Mouse (Mus musculus) midbrain, embryonic 16.5 days (tissue): ENCODE data around the gene AC124502.3. TPM values are rescaled to one million over a fixed set of nuclear protein-coding genes. Genes with fewer than 3 reads are reported as not detected.

Source experiments
- ATAC-seq: fragments of 200-750 bp; cut with Nextera tagmentation; 2 replicates; pipeline ENCODE4 v1.8.0; 2017; ENCODE audit warnings: moderate TSS enrichment
- H3K27ac ChIP-seq: fragments of 300-500 bp; sonication (generic); 2 replicates; pipeline ENCODE4 v1.5.1; 2014; ENCODE audit warnings: mild to moderate bottlenecking, low read length, mixed read lengths
- H3K27me3 ChIP-seq: fragments of 300-500 bp; sonication (generic); 2 replicates; pipeline ENCODE4 v1.6.1; 2014; ENCODE audit warnings: low read depth, low read length, mixed read lengths; ENCODE audit not compliant: control insufficient read depth, insufficient read depth
- H3K36me3 ChIP-seq: fragments of 300-500 bp; sonication (generic); 2 replicates; pipeline ENCODE4 v1.6.1; 2014; ENCODE audit warnings: mild to moderate bottlenecking, low read length, moderate library complexity, mixed read lengths; ENCODE audit not compliant: control insufficient read depth, insufficient read depth
- H3K4me1 ChIP-seq: fragments of 300-500 bp; sonication (generic); 2 replicates; pipeline ENCODE4 v1.6.1; 2014; ENCODE audit warnings: mild to moderate bottlenecking, low read length, mixed read lengths; ENCODE audit not compliant: control insufficient read depth, insufficient read depth
- H3K4me2 ChIP-seq: fragments of 300-500 bp; sonication (generic); 2 replicates; pipeline ENCODE4 v1.6.1; 2014; ENCODE audit warnings: mild to moderate bottlenecking, low read length, mixed read lengths
- H3K4me3 ChIP-seq: fragments of 300-500 bp; sonication (generic); 2 replicates; pipeline ENCODE4 v1.5.1; 2014; ENCODE audit warnings: low read depth, mild to moderate bottlenecking, low read length, moderate library complexity, mixed read lengths
- H3K9ac ChIP-seq: fragments of 300-500 bp; sonication (generic); 2 replicates; pipeline ENCODE4 v1.6.1; 2014; ENCODE audit warnings: low read depth, low read length, mixed read lengths
- H3K9me3 ChIP-seq: fragments of 300-500 bp; sonication (generic); replicated peaks from 2 replicates; pipeline ENCODE4 v1.6.1; 2014; ENCODE audit warnings: mild to moderate bottlenecking, low read length, mixed read lengths; ENCODE audit not compliant: control insufficient read depth, poor library complexity, severe bottlenecking
- WGBS: fragments of 180-500 bp; shearing (Covaris S2); extraction: QIAGEN DNeasy Blood & Tissue Kit; methylation state at CpG from one replicate; pipeline ENCODE4 v1.1.7; 2014; 5-methylcytosine and 5-hydroxymethylcytosine counted together
- polyA plus RNA-seq: library from polyadenylated mRNA; unstranded; fragments of >200 nt; fragmentation: Nextera tagmentation; extraction: Ambion mirVana; gene quantifications from 2 replicates; pipeline ENCODE4 v1.2.1, GENCODE M21; 2015

AC124502.3 gene
- polyA plus RNA-seq, 1 experiment from 2014 or later: 2.9 TPM

DNA sequence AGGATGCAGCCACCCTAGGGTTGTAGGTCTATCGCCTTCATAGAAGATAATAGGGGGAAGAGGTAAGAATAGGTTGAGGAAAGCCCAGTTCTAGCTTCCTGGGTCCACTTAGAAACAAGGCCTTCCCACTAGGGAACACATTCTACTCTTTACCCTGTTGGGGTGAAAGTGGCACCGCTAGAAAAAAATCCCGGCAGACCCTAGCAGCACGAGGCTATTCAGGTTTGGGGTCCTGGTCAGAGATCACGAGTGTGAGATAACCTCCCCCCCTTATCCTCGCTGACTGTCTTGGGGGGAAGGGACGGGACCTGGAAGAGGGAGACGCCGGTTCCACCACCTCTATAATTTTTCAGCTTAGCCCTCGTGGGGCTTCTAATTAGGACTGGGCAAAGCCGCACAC lies 32.4 kb downstream of the AC124502.3 start:
- no peaks in the 10 kb centered on the region for H3K9me3 ChIP-seq
- 6% methylated on average over 11 of the region's 11 CpGs for WGBS
- peak overlapping the region; percentile 79 for H3K4me2 ChIP-seq
- peak overlapping the region; percentile 45 for H3K4me3 ChIP-seq
- no peak overlapping the region for H3K27ac ChIP-seq
- peak overlapping the region; percentile 53 for H3K9ac ChIP-seq
- H3K27me3 ChIP-seq: peaks cover 33% of the 10 kb centered on the region
- ATAC-seq: no peak
- no peaks in the 10 kb centered on the region for H3K36me3 ChIP-seq
- H3K4me1 ChIP-seq: peaks cover 16% of the 10 kb centered on the region

DNA sequence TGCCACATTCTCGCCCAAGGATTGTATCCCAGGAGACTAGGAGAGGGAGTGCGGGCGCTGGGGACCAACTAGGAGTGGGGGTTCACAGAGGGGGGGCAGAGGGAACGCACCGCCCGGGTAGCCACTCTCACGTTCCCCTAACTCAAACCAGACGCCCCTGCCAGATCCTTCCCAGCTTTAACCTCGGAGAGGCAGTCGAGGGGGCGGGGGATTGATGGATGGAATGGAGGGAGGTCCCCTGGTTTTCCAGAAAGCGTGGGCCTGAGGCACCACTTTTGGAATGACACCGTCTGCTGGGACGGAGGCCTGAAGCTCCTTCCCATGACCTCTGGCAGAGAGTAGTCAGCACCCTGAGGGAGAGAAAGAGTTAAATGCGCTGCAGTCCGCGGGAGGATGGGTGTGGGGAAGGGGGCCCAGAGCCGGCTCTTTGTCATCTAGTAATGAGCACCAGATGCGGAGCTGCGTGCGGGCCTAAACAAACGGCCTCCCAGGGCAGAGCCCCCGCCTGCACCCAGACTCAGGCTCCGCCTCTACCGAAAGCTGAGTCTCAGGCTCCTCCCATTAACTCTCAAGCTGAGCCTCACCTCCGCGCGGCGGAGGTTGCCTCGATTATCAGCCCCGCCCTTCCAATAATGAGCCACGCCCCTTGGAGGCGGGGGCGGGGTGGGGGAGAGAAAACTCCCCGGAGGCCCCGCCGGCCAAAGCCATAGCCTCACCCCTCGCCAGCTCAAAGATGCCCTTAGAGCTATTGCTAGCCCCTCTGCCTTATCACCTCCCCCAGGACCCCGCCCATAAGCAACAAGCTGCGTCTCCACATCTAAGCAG lies 33.1 kb downstream of the AC124502.3 start:
- Histone ChIP-seq H3K4me1 (peaks cover 16% of the 10 kb centered on the region), H3K9me3 (no peaks in the 10 kb centered on the region), H3K4me2 (peak overlapping the region; percentile 79), H3K27ac (no peak overlapping the region), H3K9ac (peak overlapping the region; percentile 53), H3K27me3 (peaks cover 32% of the 10 kb centered on the region), H3K36me3 (no peaks in the 10 kb centered on the region), H3K4me3 (peak overlapping the region; percentile 45)
- peak; percentile 75 for ATAC-seq
- under 1% methylated on average over 37 of the region's 40 CpGs for WGBS

DNA sequence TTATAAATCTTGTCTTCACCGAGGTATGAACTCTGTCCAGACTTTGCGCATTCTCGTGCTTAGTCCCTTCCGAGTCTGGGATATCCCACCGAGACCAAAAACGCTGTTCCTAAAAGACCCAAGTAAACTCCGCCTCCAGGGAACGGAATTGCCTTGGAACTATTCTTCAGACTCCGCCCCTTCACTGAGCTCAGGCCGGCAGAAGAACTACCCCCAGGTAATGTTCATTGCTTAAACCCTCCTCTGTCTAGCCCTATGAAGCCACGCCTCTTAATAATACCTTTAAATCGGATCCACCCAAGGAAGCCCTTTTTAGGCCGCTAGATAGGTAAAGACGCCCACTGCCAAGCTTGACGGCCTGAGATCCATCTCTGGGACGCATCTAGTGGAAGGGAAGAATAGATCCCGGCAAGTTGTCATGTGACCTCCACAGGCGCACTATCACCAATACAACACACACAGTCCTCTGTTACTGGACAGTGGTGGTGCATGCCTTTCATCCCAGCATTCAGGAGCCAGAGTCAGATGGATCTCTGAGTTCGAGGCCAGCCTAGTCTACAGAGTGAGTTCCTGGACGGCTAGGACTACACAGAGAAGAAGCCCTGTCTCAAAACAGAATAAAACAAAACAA lies 33.8 kb downstream of the AC124502.3 start:
- peak overlapping the region; percentile 45 for H3K4me3 ChIP-seq
- H3K36me3 ChIP-seq: no peaks in the 10 kb centered on the region
- ATAC-seq: peak; percentile 9; the same call in 1 of the 2 replicates
- H3K4me1 ChIP-seq: peaks cover 16% of the 10 kb centered on the region
- no peak overlapping the region for H3K27ac ChIP-seq
- peaks cover 27% of the 10 kb centered on the region for H3K27me3 ChIP-seq
- peak overlapping the region; percentile 79 for H3K4me2 ChIP-seq
- H3K9ac ChIP-seq: peak overlapping the region; percentile 53
- H3K9me3 ChIP-seq: no peaks in the 10 kb centered on the region
- 3% methylated on average over 20 of the region's 20 CpGs for WGBS

DNA sequence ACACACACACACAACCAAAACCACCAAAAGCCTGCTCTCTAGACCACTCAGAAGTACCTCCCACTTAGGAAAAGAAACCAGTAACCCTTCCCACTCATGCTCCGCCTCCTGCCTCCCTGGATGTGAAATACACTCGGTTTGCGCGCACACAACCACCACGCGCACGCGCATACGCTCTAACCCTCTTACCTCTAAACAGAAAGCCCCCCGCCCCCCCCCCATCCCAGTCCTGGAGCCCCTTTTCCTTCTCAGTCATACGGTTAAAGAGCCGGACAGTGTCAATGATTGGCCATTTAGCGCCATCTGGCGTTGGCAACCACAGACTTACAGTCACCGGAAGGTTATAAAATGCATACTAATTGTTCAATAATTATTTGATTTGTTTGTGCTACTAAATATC lies 34.3 kb downstream of the AC124502.3 start:
- Histone ChIP-seq H3K27ac (no peak overlapping the region), H3K9ac (peak overlapping the region; percentile 34; the same call in 1 of the 2 replicates), H3K4me3 (peak overlapping the region; percentile 45; the same call in 1 of the 2 replicates), H3K9me3 (no peaks in the 10 kb centered on the region), H3K4me2 (peak overlapping the region; percentile 79), H3K36me3 (no peaks in the 10 kb centered on the region), H3K4me1 (peaks cover 12% of the 10 kb centered on the region), H3K27me3 (peaks cover 27% of the 10 kb centered on the region)
- under 1% methylated on average over 15 of the region's 15 CpGs for WGBS
- ATAC-seq: no peak

DNA sequence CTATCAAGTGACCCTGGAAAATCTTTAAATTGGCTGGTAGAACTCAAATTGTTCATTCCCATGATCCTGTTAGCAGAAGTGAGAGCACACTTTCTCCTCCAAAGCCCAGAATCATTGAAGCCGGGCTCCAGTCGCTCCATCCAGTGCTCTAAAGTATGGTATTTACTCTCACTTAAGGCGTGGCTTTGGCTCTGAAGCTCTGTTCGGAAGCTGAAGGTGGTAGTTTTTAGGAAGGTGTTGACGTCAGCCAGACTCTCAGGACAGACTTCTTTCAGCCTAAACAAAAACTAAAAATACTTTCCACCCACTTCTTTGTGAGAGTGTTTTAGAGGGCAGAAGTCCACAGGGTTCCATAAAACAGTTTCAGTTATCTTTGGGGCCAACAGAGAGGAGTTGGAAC lies 34.8 kb downstream of the AC124502.3 start:
- Histone ChIP-seq H3K4me1 (peaks cover 8% of the 10 kb centered on the region), H3K9me3 (no peaks in the 10 kb centered on the region), H3K9ac (no peak overlapping the region), H3K27me3 (peaks cover 25% of the 10 kb centered on the region), H3K4me2 (no peak overlapping the region), H3K4me3 (no peak overlapping the region), H3K36me3 (no peaks in the 10 kb centered on the region), H3K27ac (no peak overlapping the region)
- WGBS: 44% methylated on average over 5 of the region's 5 CpGs
- ATAC-seq: no peak

DNA sequence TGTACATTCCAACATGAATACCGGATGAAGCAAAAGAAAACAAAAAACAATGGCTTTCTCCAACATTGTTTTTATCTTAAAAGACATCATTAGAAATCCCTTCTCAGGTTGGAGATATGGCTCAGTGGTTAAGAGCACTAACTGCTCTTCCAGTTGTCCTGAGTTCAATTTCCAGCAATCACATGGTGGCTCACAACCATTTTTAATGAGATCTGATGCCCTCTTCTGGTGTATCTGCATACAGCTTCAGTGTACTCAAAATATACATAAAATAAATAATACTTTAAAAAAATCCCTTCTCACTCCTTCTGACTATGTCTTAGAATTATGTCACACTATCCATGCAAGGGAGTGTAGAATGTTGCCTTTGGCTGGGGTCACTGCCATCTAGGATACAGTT lies 40.6 kb downstream of the AC124502.3 start:
- Histone ChIP-seq H3K9ac (no peak overlapping the region), H3K4me3 (no peak overlapping the region), H3K27ac (no peak overlapping the region), H3K36me3 (peaks cover 5% of the 10 kb centered on the region; the same call in 1 of the 2 replicates), H3K9me3 (no peaks in the 10 kb centered on the region), H3K4me2 (no peak overlapping the region), H3K27me3 (peaks cover 44% of the 10 kb centered on the region), H3K4me1 (no peaks in the 10 kb centered on the region)
- no peak for ATAC-seq
- WGBS: 96% methylated on average over 1 of the region's 1 CpGs

- Histone ChIP-seq H3K9ac (no peak overlapping the region), H3K27me3 (peaks cover 47% of the 10 kb centered on the region), H3K36me3 (peaks cover 5% of the 10 kb centered on the region; the same call in 1 of the 2 replicates), H3K9me3 (no peaks in the 10 kb centered on the region), H3K4me3 (no peak overlapping the region), H3K4me1 (peaks cover 3% of the 10 kb centered on the region; the same call in 1 of the 2 replicates), H3K4me2 (no peak overlapping the region), H3K27ac (no peak overlapping the region)
- 68% methylated on average over 18 of the region's 18 CpGs for WGBS
- no peak for ATAC-seq
Observed at GRCm38 (mm10) chr19:5082005-5082404, 43.3 kb downstream of the AC124502.3 start.

DNA sequence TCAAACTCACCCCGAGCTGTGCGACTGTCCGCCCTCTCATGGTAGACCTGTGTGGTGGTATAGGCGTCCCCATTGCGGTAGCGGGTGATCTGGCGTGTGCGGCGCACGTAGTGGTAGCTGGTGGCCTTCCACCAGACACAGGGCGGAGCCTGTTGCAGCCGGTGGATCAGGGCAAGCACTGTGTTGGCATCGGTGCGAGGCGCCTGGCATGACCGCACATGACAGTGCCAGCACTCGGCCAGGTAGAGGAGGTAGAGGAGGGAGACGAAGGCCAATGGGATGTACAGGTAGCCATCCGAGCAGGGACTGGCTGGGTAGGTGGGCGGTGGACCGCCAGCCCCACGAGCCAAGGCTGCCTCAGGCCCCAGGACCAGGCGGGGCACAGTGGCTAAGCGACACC lies 43.9 kb downstream of the AC124502.3 start:
- ATAC-seq: no peak
- 71% methylated on average over 24 of the region's 24 CpGs for WGBS

More for the DNA sequence above, 43.9 kb downstream of the AC124502.3 start:
- Histone ChIP-seq H3K9me3 (no peaks in the 10 kb centered on the region), H3K9ac (no peak overlapping the region), H3K4me1 (peaks cover 8% of the 10 kb centered on the region; the same call in 1 of the 2 replicates), H3K4me3 (no peak overlapping the region), H3K27me3 (peaks cover 47% of the 10 kb centered on the region), H3K27ac (no peak overlapping the region), H3K36me3 (peaks cover 5% of the 10 kb centered on the region; the same call in 1 of the 2 replicates), H3K4me2 (no peak overlapping the region)
